Mouse (Mus musculus): Measurements from ENCODE around the gene Tnni2. TPM values are rescaled to one million over a fixed set of nuclear protein-coding genes. Genes with fewer than 3 reads are reported as not detected.

Gene Tnni2
- total RNA-seq, 2 experiments from 2014 or later = 20.9 to 25.6 TPM

DNA sequence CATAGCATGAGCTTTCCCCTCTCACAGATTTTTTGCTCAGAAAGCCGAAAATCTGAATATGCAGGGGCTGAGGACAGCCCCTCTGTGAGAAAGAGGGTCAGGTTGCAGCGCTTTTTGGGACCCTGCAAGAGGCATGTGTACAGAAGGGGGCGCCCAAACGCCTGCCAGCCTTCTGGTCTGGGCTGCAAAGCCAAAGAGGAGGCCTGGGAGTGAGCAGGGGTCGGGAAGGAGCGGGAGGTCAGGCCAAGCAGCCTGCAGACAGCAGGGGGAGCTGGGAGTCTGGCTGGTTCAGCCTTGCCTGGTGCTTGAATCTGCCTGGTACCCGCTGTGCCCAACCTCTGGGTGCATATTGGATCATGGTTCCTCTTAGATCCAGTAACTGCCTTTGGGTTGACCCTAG, 13.4 kb upstream of the Tnni2 start:
- ATAC-seq (ENCODE audit: poor library complexity, severe bottlenecking) = 0 out of 2 replicates have a peak, but pooled peaks have one; percentile 39

- no peak for ATAC-seq (ENCODE audit: poor library complexity, severe bottlenecking)
Measured at GRCm38 (mm10) chr7:142430160-142430678, 11.4 kb upstream of the Tnni2 start.

DNA sequence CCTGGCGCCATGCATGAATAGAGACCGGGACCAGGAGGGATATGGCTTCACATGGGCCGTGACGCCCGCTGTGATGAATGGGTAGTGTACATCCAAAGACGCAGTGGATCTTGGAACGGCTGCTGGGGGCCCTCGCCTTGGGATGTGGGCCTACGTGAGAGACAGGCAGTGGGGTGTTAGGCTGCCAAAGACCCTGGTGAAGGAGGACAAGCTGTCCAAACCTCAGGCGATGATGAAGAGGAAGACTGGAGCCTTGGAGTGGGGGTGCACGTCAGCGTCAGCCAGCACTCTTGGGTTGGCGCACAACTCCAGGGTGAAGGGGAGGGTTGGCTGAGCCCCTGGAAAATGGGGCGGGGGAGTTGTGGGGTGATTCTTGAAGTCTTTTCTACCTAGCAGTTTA, 10.5 kb upstream of the Tnni2 start:
- ATAC-seq (ENCODE audit: poor library complexity, severe bottlenecking) = no peak

- no peak for ATAC-seq (ENCODE audit: poor library complexity, severe bottlenecking)
Measured at GRCm38 (mm10) chr7:142433623-142434022, 8.0 kb upstream of the Tnni2 start.

GRCm38 (mm10) chr7:142434137-142434865, 7.3 kb upstream of the Tnni2 start, which contains the start of gene Syt8:
Syt8 (plus strand) TSS chr7:142434850.
- ATAC-seq (ENCODE audit: poor library complexity, severe bottlenecking) = no peak

DNA sequence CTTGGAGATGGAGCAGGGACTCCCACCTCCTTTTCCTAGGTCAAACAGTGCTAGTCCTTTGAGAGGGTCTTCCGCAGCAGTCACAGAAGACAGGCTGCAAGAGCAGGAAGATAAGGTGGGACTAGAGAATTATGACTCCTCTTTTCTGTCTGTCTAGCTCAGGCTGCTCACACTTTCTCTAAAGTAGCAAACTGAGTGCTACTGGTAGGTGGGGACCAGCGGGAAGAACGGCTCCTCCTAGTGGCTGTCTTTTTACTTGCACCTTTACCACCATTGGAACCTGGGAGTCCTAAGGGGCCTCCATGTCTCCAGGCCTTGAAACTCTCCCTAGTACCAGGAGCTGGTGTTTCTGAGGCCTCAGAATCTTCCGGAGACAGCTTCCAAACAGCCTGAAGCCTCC, 6.1 kb upstream of the Tnni2 start:
- ATAC-seq (ENCODE audit: poor library complexity, severe bottlenecking) = peak; percentile 92

- ATAC-seq (ENCODE audit: poor library complexity, severe bottlenecking) = peak; percentile 39
Measured at GRCm38 (mm10) chr7:142437324-142437723, 4.3 kb upstream of the Tnni2 start.

DNA sequence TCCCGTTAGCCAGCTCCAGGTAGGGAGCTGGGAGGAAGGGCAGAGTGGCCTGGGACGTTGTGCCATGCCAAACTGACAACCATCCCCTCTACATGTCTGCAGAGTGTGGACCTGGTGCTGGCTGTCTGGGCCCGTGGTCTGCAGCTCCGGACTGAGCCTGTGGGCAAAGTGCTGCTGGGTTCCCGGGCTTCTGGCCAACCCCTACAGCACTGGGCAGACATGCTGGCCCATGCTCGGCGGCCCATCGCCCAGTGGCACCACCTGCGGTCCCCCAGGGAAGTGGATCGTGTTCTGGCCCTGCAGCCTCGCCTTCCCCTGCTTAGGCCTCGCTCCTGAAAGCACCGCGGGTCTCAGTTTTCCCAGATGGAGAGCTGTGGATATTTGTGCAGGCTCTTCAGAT, 1.6 kb upstream of the Tnni2 start:
- ATAC-seq (ENCODE audit: poor library complexity, severe bottlenecking) = no peak

- ATAC-seq (ENCODE audit: poor library complexity, severe bottlenecking) = no peak
Measured at GRCm38 (mm10) chr7:142440657-142441114, 922 bp upstream of the Tnni2 start.

DNA sequence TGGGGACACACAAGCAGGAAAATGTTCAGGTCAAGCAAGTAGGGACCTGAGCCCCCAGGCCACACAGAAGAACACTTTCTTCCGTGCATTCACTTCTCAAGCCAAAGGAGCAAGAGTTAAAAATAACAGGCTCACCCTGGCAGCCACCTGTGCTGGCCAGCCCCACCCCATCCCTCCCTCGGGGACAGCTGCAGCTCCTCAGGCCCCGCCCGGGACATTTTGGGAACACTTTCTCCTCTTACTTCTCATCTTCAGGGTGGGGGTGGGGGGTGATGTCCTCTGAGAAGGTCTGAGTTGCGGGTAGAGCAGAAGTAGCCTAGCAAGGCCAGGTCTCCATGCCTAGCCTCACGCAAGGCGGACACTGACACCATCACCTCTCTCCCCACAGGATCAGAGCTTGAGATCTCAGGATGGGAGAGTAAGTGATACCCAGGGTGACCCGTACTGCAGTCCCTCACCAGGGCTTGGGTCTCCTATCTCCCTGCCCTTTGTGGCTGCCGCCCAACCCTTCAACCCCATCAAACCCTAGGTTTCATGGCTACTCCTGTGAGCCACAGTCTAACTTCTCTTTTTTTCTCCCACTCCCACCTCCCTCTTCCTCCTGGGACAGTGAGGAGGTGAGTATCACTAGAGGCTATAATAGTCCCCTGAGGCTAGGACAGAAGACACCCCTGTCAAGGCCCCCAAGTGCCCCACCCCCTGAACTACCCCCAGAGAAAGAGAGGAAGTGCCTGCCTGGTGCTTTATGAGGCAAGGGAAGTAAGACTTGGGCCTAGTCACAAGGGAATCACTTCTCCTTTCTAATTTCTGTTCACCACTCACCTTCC, 686 bp downstream of the Tnni2 start:
- ATAC-seq (ENCODE audit: poor library complexity, severe bottlenecking) = peak; percentile 90

DNA sequence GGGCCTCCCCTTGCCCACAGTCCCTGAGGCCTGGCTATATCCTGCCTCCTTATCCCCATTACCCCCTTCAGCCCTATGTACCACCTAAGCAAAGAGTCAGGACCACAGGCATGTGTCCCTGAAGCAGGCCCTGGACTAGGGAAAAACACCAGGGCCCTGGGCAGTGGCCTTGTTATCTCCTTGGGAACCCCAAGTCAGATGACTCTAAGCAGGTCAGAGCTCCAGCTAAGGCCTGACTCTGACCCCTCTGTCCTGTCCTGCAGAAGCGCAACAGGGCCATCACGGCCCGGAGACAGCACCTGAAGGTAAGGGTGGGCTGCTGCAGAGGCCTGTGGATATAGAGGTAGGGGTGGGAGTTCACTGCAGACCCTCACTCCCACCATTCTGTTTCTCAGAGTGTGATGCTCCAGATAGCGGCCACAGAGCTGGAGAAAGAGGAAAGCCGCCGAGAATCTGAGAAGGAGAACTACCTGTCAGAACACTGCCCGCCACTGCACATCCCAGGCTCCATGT, 1.4 kb downstream of the Tnni2 start:
- peak; percentile 41 for ATAC-seq (ENCODE audit: poor library complexity, severe bottlenecking)

GRCm38 (mm10) chr7:142443474-142443873, 1.9 kb downstream of the Tnni2 start:
- no peak for ATAC-seq (ENCODE audit: poor library complexity, severe bottlenecking)

- ATAC-seq (ENCODE audit: poor library complexity, severe bottlenecking) = 0 out of 2 replicates have a peak, but pooled peaks have one; percentile 6
Measured at GRCm38 (mm10) chr7:142444171-142444570, 2.6 kb downstream of the Tnni2 start.

DNA sequence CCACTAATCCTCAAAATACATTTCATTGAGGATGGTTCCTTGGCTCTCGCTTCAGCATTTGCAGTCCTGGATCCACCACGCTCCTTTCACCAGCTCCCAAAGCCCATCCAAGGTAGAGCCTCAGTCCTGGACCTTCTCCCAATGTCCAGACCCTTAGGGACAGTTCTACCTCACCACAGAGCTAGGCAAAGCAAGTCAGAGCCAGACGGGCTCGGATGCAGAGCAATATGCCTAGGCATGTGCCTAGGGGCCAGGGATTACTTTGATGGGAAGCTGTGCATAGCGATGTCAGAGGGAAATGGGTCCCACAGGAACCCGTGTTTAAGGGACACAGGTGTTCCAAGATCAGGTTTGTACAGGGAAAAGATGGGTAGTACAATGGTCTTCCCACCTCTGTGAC, 3.7 kb downstream of the Tnni2 start:
- ATAC-seq (ENCODE audit: poor library complexity, severe bottlenecking) = no peak

GRCm38 (mm10) chr7:142446264-142446663, 4.7 kb downstream of the Tnni2 start:
- no peak for ATAC-seq (ENCODE audit: poor library complexity, severe bottlenecking)

DNA sequence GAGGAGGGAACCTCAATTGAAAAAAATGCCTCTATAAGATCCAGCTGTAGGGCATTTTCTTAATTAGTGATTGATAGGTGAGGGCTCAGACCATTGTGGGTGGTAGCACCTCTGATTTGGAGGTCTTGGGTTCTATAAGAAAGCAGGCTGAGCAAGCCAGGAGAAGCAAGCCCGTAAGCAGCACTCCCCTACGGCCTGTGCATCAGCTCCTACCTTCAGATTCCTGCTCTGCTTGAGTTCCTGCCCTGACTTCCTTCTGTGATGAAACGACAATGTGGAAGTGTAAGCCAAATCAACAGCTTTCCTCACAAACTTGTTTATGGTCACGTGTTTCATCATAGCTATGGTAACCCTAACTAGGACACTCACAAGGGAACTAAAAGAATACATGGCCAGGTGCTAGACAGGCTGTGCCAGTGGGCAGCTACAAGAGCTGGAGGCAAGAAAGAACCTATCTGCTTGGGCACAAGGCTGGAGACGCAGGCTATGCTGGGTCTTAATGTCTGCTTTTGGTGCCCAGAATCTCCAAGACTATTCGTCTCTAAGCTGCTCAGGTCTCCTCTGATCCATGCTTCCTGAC, 7.5 kb downstream of the Tnni2 start:
- ATAC-seq (ENCODE audit: poor library complexity, severe bottlenecking) = peak; percentile 93

- ATAC-seq (ENCODE audit: poor library complexity, severe bottlenecking) = no peak
Measured at GRCm38 (mm10) chr7:142454706-142455105, 13.1 kb downstream of the Tnni2 start.

DNA sequence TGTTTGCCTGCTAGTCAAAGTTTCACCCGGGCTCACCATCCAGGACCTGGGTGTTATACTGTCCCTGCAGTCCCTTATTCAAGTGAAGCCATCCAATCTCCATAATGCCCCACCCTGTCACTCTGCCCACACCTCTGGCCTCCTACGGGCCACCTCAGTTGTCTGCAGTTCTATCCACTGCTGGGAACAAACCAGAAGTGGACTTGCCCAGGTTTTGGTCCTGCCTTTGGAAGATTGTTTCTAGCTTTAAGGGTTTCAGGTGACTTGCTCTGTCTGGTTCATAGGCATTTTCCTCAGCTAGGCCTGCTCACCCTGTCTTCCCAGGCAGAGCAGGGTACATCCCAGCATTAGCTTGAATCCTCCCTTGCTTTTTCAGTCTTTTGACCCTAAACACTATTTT, 13.6 kb downstream of the Tnni2 start:
- ATAC-seq (ENCODE audit: poor library complexity, severe bottlenecking) = no peak

GRCm38 (mm10) chr7:142456806-142457205, 15.2 kb downstream of the Tnni2 start:
- ATAC-seq (ENCODE audit: poor library complexity, severe bottlenecking) = no peak

DNA sequence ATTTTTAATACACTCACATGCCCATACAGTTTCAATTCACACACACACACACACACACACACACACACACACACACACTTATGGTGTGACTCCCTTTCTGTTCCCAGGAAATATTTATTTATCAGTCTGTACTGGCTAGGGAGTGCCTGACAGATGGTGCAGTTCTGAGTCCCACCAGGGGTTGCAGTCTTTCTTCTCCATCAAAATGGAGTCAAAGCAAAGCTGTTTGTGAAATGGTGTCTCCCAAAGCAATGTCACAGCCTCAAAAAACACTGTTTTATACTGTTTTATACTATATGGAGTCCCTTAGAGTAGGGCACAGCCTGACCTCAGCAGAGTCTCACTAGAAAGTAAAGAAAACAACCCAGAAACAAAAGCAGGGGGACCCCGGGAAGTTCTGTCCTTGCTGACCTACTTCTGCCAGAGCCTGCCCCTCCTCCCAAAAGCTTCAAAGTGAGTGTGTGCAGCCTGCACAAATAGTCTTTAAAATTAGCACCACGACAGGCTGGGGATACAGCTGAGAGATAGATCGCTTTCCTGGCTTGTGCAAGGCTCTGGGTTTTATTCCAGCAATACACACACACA, 15.7 kb downstream of the Tnni2 start:
- no peak for ATAC-seq (ENCODE audit: poor library complexity, severe bottlenecking)

DNA sequence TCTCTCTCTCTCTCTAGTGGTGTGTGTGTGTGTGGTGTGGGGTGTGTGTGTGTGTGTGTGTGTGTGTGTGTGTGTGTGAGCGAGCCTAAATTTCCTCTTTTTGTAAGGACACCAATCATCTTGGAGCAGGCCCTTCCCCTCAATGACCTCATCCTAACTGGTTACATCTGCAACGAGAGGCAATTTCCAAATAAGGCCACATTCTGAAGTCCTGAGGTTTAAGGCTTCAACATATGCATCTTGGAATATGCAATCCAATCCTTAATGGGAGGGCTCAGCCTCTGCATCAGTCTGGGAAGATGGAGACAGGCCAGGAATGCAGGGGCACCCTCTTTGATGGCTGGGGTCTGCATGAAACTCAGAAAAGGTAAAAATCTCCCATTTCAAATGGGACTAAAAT, 16.4 kb downstream of the Tnni2 start:
- peak; percentile 56 for ATAC-seq (ENCODE audit: poor library complexity, severe bottlenecking)
